Mouse (Mus musculus): ENCODE measurements around the gene Anp32a.

- peak; percentile 95 for TF ChIP-seq POLR2A (IDR thresholded peaks at IDR 0.05; ENCODE audit: borderline replicate concordance, extremely low read depth, low read depth, low read length)
- no peak for TF ChIP-seq CTCF (IDR thresholded peaks at IDR 0.05; ENCODE audit: insufficient read depth, low read length)
Measured at GRCm38 (mm10) chr9:62421027-62421426, 79.9 kb downstream of the Anp32a start.
